Mouse (Mus musculus) liver, adult 2 months (tissue): ENCODE measurements around the gene Nans. TPM values are rescaled to one million over a fixed set of nuclear protein-coding genes. Genes with fewer than 3 reads are reported as not detected.

Source experiments
- DNase-seq: peaks from one replicate; pipeline ENCODE4 v3.0.0-alpha.2; 2011; ENCODE audit warnings: low read depth, low spot score; ENCODE audit errors: extremely low read depth
- H3K27ac ChIP-seq: fragments of 200-500 bp; replicated peaks from 2 replicates; pipeline ENCODE4 v1.5.1; 2012; ENCODE audit warnings: low read depth, mild to moderate bottlenecking, control low read depth, inconsistent platforms, low read length; ENCODE audit not compliant: insufficient read depth
- H3K27me3 ChIP-seq: fragments of 200-500 bp; 2 replicates; pipeline ENCODE4 v1.6.1; 2012; ENCODE audit warnings: mild to moderate bottlenecking, moderate library complexity, low read length, inconsistent platforms; ENCODE audit not compliant: control insufficient read depth, insufficient read depth
- H3K36me3 ChIP-seq: fragments of 200-500 bp; 2 replicates; pipeline ENCODE4 v1.6.1; 2012; ENCODE audit warnings: low read length, inconsistent platforms; ENCODE audit not compliant: control insufficient read depth, insufficient read depth
- H3K4me1 ChIP-seq: fragments of 200-500 bp; 2 replicates; pipeline ENCODE4 v1.6.1; 2011; ENCODE audit warnings: low read length; ENCODE audit not compliant: control insufficient read depth, insufficient read depth
- H3K4me3 ChIP-seq: fragments of 200-500 bp; 2 replicates; pipeline ENCODE4 v1.5.1; 2011; ENCODE audit warnings: low read depth, mild to moderate bottlenecking, control low read depth, low read length, moderate library complexity; ENCODE audit not compliant: insufficient read depth
- H3K79me2 ChIP-seq: fragments of 200-500 bp; 2 replicates; pipeline ENCODE4 v1.6.1; 2012; ENCODE audit warnings: inconsistent platforms, mild to moderate bottlenecking, low read length, moderate library complexity; ENCODE audit not compliant: control insufficient read depth, insufficient read depth
- H3K9ac ChIP-seq: fragments of 200-500 bp; 2 replicates; pipeline ENCODE4 v1.6.1; 2012; ENCODE audit warnings: low read depth, mild to moderate bottlenecking, control low read depth, inconsistent platforms, low read length
- CTCF ChIP-seq: fragments of 200-500 bp; IDR thresholded peaks from 2 replicates; pipeline ENCODE4 v1.5.1; 2011; ENCODE audit warnings: low read depth, low read length, control low read depth
- POLR2A ChIP-seq: fragments of 200-500 bp; IDR thresholded peaks from 2 replicates; pipeline ENCODE4 v1.6.1; 2011; ENCODE audit warnings: low read length, control low read depth; ENCODE audit not compliant: insufficient read depth; ENCODE audit errors: extremely low read depth
- WGBS: fragments of 180-500 bp; shearing (Covaris S2); methylation state at CpG from one replicate; pipeline ENCODE4 v1.1.7; 2018; 5-methylcytosine and 5-hydroxymethylcytosine counted together
- polyA plus RNA-seq: library from polyadenylated mRNA; depleted of rRNA; stranded (reverse); fragments of >200 nt; gene quantifications from 2 replicates; pipeline ENCODE4 v1.2.3, GENCODE M21; 2012
- total RNA-seq: library from RNA; depleted of rRNA; stranded (reverse); fragments of >200 nt; gene quantifications from 2 replicates; pipeline ENCODE4 v1.2.3, GENCODE M21; 2014

Nans gene
- total and polyA plus RNA-seq, 2 experiments, result 11.5 to 14.3 TPM

DNA sequence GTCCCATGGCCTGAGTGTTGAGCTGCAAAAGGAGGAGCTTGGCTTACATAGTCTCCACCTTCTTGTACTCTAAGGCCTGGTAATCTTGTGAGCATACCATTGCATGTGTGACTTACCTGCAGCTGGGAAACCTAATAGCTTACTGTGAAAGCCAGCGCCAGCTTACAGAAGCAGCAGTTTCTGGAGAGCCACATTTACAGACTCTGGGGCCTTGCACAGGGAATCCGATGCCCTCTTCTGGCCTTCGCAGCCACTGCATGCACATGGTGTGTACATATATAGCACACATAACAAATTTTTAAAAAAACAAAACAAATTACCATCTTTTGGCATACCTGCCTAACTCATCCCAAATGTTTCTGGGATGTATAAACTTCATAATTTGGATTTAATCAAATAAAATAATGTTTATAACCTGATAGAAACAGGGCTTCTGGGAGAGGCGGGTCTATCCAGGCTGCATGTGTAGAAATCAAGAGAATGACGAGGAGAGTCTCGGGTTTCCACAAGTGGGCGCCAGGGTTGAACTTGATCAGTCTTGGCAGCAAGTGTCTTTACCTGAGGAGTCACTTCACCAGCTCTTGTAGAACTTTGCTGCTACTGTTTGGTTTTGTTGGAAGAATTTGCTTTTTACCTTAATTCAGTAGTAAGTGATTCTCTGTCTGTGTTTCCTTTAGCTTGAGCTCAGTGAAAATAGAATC is 25.8 kb upstream of the Nans start:
- 85% methylated on average over 7 of the region's 7 CpGs for WGBS
- H3K27ac ChIP-seq, result no peak overlapping the region
- DNase-seq, result peak; percentile 31

GRCm38 (mm10) chr4:46465740-46466139 is 23.3 kb upstream of the Nans start:
- no peak overlapping the region for H3K4me3 ChIP-seq
- no peak for TF ChIP-seq CTCF
- no peak for TF ChIP-seq POLR2A
- no peak overlapping the region for H3K27ac ChIP-seq
- no peaks in the 10 kb centered on the region for H3K79me2 ChIP-seq
- H3K9ac ChIP-seq, result no peak overlapping the region
- no peaks in the 10 kb centered on the region for H3K27me3 ChIP-seq
- no peaks in the 10 kb centered on the region for H3K4me1 ChIP-seq
- 91% methylated on average over 3 of the region's 3 CpGs for WGBS
- no peak for DNase-seq
- H3K36me3 ChIP-seq, result peaks cover 70% of the 10 kb centered on the region

More for the DNA sequence above, 25.8 kb upstream of the Nans start:
- Histone ChIP-seq H3K36me3 (peaks cover 50% of the 10 kb centered on the region), H3K9ac (no peak overlapping the region), H3K27me3 (no peaks in the 10 kb centered on the region), H3K4me1 (no peaks in the 10 kb centered on the region), H3K79me2 (peaks cover under 1% of the 10 kb centered on the region; the same call in 1 of the 2 replicates), H3K4me3 (no peak overlapping the region)
- peak; percentile 72 for TF ChIP-seq CTCF
- no peak for TF ChIP-seq POLR2A

DNA sequence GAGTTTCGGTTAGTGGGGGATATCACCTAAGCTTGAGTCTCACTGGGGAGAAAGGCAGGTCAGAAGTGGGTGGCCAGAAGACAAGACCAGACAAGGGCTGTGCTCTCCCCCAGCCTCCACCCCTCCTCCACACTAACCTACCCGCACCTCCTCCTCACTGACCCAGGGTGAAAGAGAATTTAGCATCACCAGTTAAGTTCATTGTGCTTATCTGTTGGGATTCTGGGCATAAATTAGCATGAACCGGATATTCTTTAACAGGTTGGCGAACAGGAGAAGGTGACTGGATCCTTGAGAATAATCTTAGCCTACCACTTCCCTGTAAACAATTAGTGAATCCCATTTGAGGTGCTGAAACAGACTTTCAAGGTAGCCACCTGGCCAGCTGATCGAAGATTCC is 13.9 kb upstream of the Nans start:
- DNase-seq, result no peak
- no peak overlapping the region for H3K27ac ChIP-seq
- H3K9ac ChIP-seq, result no peak overlapping the region
- WGBS, result 97% methylated on average over 5 of the region's 5 CpGs
- H3K4me1 ChIP-seq, result no peaks in the 10 kb centered on the region
- no peaks in the 10 kb centered on the region for H3K27me3 ChIP-seq
- peaks cover 31% of the 10 kb centered on the region for H3K36me3 ChIP-seq
- H3K4me3 ChIP-seq, result no peak overlapping the region
- H3K79me2 ChIP-seq, result no peaks in the 10 kb centered on the region
- no peak for TF ChIP-seq CTCF
- no peak for TF ChIP-seq POLR2A

- H3K79me2 ChIP-seq, result no peaks in the 10 kb centered on the region
- H3K36me3 ChIP-seq, result peaks cover 3% of the 10 kb centered on the region; the same call in 1 of the 2 replicates
- no peak overlapping the region for H3K27ac ChIP-seq
- 93% methylated on average over 2 of the region's 2 CpGs for WGBS
- H3K4me3 ChIP-seq, result no peak overlapping the region
- no peak overlapping the region for H3K9ac ChIP-seq
- TF ChIP-seq POLR2A (no peak), CTCF (no peak)
- H3K4me1 ChIP-seq, result no peaks in the 10 kb centered on the region
- H3K27me3 ChIP-seq, result no peaks in the 10 kb centered on the region
- no peak for DNase-seq
Measured at GRCm38 (mm10) chr4:46479081-46479480, 10.0 kb upstream of the Nans start.

GRCm38 (mm10) chr4:46485696-46486417 is 3.2 kb upstream of the Nans start:
- no peaks in the 10 kb centered on the region for H3K27me3 ChIP-seq
- TF ChIP-seq POLR2A (no peak), CTCF (no peak)
- 0 out of 2 replicates have a peak overlapping the region, but pooled peaks have one; percentile 24 for H3K27ac ChIP-seq
- no peaks in the 10 kb centered on the region for H3K79me2 ChIP-seq
- no peak overlapping the region for H3K9ac ChIP-seq
- peaks cover 3% of the 10 kb centered on the region for H3K4me1 ChIP-seq
- 68% methylated on average over 14 of the region's 14 CpGs for WGBS
- H3K4me3 ChIP-seq, result no peak overlapping the region
- no peaks in the 10 kb centered on the region for H3K36me3 ChIP-seq
- peak; percentile 26 for DNase-seq
